Mouse (Mus musculus) CH12F3 (cell line): Measurements from ENCODE around the gene Fzr1.

Source experiments
- in situ Hi-C: fragments of 300-500 bp; cut with MboI; formaldehyde crosslinking; loops from 2 replicates; pipeline ENCODE4 v1.14.3; 2020; ENCODE audit warnings: low sequenced_read_pairs

The Fzr1 gene

DNA sequence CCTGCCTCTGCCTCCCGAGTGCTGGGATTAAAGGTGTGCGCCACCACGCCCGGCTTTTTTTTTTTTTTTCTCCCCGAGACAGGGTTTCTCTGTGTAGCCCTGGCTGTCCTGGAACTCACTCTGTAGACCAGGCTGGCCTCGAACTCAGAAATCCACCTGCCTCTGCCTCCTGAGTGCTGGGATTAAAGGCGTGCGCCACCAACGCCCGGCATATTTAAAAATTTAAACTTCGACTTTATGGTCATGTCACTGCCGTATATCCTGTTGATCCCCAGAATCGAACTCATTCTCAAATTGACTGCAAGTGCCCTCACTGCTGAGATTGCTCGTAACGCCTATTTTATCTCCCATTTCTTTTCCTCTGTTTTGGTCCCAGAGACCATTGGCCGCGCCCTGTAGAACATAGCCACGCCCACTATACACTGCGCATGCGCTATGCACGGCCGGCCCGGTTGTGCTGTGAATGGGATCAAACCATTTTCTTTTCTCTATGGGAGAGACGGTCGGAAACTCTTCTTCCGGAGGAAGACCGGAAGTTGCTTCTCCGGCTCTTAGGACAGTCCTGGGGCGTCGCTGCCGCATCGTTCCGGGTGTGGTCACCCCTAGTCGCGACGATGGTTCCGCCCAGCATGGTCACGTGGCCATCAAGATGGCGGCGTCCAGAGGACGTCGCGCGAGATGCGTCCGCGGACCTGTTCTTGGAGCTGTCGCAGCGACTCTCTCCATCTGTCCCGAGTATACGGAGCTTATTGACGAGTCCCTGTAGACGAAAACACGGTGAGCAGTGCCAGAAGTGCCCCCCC is 5.7 kb upstream of the Fzr1 start, which contains the start of the genes Dohh and Gm48551:
TSS of gene Dohh (plus strand) at position 627 of the 803 bp plus-strand sequence.
TSS of gene Gm48551 (plus strand) at position 665 of the 803 bp plus-strand sequence.
- in situ Hi-C loops = no loop called here

DNA sequence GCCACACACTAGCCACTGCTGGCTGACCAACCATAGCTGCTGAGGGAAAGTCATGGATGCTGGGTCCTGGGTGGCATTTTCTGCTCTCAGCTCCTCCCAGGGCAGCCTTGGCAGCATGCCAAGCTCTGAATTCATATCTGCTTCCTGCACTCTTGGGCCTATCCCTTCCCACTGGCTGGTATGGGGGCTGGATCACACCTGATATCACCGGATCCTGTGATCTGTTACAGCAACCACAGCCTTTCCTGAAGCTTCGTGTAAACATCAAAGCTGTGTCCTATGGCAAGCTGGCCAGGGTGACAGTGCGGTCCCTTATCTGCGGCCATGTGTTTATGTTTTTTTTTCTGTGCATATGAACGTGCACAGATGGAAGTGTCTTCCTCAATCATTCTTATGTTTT is 3.7 kb upstream of the Fzr1 start:
- in situ Hi-C loops = no loop called here

DNA sequence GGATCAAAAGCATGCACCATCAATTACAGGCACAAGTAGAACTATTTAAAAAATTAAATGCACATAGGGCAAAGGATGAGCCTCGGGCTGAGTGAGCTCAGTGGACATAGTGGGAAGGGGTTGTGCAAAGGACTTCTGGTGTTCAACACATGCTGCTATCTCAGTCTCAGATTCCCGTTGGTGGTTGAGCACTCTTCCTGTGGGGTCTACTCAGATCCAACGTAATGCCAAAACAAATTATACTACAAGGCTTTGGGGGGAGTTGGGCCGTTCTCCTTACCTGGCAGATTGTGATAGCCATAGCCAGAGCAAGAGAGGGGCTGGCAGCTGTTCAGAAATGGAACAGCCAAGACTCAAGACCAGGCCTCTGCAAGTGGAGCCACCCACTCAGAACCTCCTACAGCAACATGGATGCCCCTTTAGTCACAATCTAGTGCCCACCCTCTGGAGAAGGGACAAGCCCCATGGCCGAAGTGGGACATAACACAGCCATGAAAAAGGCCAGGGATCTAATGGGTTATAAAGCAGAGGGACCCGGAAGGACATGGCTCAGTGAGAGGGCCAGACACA is 1.6 kb upstream of the Fzr1 start:
- in situ Hi-C loops = no loop called here

DNA sequence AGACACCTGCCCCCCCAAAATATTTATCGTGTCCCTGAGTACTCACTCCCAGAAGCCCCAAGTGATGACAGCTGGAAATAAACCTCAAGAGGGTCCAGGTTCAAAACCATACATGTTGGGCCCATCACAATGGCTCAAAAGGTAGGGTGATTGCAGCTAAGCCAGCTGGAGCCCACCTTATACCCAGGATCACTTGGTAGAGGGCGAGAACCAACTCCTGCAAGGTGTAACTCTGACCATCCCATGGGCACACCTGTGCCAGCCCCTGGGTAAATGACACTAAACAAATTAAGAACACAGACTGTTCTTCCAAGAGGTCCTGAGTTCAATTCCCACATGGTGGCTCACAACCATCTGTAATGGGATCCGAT is 852 bp upstream of the Fzr1 start:
- in situ Hi-C loops = no loop called here

DNA sequence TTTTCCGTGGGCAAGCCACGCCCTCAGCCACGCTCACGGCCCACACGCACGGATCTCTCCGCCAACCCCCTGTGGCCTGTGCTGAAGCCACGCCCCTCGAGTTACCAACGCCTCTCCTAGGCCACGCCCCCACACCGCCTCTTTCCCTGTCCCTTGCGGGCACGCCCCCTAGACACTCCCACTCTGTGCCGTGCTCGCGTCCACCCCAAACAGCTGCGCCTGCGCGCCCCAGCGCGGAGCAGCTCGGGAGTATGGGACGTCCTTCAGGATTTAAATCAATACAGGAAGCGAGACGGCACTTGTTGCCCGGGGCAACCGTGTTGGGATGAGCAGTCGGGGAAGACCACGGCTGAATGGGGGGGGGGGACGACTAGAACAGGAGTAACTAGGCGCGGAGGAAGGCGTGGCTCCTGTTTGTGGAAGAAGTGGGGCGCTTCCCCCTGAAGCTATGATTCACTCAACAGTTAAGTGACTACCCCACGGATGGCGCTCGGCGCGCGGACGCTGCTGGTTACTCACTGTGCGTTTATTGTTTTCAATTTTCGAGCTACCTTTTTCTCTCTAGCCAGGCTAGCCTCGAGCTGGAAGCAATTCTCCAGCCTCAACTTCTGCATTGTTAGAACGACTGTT is 352 bp upstream of the Fzr1 start:
- in situ Hi-C loops = no loop called here

DNA sequence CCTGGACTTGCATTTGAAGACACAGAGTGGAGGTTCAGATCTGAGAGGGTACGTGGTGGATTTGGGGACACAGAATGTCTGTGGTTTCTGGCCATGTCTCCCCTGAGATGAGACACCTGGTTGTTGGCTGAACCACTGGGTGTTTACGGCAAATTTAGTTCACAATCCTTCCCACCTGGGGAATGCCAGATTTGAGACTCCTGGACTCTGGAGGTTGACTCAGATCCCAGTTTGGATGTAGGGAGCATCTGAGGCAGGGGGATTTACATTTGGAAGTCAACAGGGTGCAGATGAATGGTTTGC is 1.0 kb downstream of the Fzr1 start:
- in situ Hi-C loops = no loop called here

DNA sequence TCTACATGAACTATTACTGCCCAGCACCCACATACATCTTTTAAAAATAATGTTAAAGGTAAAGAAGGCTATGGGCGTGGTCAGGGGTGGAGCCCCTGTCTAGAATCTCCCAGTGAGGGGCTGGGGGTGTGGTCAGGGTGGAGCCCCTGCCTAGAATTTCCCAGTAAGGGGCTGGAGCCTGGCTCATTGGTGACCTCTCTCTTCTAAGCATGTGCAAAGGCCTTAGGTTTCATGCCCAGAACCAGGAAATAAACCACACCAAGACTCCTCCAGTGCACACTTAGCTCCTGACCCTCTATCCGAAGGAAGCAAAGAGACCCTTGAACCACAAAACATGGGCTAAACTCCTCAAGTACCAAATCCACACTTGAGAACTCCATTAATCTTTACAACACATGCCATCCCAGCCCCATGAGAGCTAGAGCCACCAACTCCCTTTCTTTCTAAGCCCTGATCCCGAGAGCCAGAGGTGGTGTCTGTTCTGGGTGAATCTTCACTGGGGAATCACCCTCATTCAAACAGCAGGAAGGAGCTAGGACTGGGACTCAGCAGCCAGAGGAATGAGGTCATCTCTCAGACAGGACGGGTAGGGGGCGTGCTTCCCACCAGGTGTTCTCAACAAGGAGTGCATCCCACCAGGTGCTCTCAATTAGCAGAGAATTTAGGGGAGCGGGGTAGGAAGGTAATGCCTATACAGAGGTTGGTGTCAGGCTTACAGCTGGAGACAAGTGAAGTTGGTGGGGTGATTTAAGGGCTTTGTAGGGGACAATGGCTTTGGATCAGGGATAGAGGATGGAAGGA is 1.6 kb downstream of the Fzr1 start:
- in situ Hi-C loops = no loop called here

DNA sequence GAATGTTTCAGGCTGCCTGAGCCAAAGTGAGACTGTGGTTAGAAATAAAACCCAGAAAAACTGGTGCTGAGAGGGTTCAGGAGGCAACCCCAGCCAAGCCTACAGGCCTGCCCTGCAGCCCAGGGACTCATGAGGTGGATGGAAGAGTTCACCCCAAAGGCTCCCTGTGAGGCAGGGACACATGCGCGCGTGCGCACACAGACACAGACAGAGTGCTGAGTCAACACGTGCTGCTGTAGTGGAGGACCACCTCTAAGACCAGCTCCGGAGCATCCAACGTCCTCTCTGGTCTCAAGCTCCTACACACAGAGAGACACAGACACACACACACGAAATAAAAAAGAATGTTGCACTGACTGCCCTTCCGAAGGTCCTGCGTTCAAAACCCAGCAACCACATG is 3.0 kb downstream of the Fzr1 start:
- in situ Hi-C loops = no loop called here

DNA sequence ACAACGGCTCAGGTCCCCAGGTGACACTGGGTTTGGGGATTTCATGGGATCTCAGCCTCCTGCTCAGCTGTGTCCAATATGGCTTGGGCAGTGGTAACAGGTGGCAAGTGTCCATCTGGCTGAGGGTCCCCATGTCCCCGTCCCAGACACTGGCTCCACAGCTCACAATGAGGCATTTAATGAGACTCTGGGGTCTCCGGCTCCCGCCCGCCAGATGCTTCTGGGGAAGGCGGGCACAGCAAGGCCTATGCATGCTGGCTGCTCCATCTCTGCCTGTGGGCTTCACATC is 11.2 kb downstream of the Fzr1 start:
- in situ Hi-C loops = no loop called here

DNA sequence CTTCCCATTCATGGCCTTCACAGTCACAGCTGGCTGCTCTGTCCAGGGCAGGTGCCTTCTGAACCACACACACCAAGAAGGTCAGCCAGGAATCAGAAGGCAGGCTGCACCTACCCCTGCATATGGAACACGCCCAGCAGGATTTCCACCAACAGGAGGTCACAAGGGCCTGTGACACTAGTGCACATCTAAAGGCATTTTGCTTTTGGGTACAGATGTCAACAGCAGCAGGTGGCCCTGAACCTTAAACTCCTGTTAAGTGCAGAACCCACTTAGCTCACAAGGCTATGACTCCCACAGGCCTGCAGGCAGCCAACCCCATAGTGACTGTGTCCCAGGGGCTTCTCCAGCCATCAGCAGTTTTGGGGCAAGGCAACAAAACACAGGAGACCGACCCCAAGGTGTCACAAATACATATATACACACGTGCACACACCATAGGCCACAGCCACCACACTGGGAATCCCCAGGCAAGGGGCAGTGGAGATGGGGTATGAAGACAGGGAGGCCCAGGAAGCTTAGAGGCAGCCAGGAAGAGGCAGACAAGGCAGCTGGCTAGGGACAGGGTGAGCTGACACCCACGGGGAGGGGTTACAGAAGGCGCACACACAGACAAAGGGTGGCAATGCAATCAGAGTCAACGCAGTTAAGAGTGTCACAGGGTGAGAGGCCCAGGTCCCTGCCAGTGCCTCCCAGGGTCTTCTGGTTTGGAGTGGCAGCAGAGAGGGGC is 11.7 kb downstream of the Fzr1 start:
- in situ Hi-C loops = no loop called here

DNA sequence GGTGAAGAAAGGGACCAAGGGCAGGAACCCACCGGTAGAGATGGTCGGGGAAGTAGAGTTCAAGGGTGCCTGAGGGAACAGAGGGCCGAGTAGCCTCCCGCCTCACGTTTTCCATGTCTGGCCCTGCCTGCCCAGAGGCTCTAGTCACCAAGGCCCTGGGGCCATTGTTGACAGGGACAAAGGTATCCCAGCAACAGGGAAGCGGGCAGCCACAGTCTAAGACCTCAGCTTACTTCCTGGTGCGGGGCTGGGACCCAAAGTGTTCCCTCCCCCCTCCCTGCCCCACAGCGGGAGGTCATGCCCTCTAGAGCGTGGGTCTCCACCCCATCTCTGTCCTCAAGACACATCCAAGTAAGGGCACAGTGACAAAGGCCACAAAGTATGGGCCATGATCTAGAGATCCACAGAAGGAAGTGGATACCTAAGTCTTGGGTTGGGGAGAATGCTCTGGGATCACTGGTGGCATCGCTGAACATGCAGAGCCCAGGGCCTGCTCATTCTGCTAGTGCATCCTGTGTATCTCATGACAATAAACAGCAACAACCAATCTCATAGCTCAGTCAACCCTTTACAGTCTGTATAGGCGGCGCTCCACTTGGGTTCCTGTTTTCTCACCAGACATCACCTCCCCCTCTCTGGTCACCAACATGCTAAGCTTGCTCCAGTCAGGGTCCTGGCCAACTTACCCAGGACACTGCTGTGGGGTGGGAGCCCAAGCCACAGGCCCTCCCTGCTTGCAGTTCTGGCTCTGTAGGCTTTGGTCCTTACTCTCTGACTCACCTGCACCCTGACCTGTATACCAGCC is 12.4 kb downstream of the Fzr1 start, which contains the start of gene 4930404N11Rik:
TSS of gene 4930404N11Rik (minus strand) at position 145 of the 805 bp plus-strand sequence.
- in situ Hi-C loops = no loop called here

DNA sequence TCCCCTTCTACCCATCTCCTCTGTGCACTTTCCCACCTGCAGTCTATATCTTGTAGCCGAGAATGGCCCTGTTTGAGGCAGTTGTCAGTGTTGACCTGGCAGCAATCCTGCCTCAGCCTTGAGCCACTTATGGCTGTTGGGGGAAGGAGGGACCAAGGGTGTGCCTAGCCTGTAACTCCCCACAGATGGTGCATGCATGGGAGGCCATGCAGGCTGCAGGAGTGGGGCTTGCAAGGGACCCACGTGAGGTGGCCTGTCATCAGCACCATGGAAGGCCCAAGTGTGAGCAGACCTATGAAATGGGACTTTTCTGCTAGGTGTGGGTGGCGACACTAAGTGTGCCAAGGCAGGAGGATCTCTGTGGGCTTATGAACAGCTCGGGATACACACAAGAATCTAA is 13.2 kb downstream of the Fzr1 start:
- in situ Hi-C loops = no loop called here

DNA sequence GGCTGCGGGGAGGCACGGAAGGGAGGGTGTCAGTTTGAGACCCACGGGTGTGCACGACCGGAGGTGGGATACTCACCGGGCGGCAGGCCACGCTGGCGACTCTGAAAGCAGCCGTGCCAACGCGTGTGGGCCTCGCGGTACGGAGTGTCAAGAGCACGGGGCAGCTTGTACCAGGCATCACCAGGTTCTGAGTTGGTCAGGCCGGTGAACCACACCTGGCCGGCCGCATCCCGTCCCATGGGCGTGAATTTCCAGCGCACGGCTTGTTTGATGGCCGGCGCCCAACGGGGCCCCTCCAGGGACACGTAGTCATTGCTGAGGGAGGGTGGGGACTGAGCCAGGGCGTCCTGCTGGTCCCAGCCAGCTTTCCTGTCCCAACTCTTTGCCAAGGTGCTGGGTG is 13.7 kb downstream of the Fzr1 start:
- in situ Hi-C loops = no loop called here

DNA sequence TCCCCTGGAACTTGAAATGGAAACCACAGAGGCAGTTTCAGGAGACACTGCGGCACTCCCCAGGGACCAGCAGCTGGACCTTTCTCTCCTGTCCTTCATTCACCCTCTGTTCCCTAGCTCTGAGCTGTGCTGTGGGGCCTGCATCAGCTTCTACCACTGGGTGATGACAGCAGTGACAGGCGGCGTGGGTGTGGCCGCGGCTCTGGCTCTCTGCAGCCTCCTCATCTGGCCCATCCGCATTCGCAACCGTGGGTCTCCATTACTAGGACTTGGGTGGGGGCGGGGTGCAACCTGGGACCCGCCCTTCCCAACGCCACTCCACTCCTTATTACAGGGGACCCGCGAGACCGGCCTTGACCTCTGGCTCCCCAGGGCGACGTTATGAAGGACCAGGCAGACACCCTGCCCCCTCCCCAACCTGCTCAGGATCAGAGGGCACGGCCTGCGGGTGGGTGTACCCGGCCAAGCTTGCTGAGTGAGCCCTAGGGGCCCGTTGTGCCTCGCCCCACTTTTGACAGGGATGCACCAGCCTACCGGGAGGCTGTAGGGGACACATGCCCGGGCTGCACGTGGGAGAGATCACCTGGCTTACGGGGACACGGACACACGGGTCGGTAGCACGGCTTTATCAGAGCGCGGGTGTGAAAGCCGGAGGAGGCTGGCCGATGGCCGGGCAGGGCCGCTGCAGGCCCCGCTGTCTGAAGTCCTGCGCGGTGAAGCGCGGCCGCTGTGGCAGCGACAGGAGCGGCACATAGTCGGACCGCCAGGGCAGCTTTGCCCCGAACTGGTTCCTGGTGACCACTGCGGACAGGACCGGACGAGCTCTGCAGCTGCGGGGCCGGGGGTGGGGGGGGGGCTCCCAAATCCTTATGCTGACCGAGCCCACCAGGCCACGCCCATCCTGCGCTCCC is 14.6 kb downstream of the Fzr1 start:
- in situ Hi-C loops = no loop called here

DNA sequence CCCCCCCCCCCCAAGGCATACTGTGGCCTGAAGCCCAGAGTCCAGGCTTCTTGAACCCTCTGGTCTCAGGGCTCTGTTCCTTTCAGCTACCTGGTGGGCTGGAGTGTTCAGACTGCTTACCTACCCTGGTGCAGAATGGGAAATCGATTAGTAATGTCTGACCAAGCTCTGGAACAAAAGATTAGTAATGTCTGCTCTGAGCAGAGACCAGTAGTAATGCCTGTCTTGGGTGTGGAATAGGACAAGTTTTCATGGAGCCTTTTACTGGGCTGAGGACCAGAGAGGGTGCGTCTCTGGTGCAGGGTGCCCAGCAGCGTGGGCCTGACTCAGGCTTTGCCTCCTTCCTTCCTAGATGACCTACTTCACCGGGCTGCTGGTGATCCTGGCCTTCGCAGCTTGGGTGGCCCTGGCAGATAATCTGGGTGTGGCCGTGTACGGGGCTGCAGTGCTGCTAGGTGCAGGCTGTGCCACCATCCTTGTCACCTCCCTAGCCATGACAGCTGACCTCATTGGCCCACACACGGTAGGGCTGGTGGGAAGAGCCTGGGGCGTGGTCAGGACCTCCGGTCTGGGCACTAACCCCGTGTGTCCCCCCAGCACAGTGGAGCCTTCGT is 15.9 kb downstream of the Fzr1 start:
- in situ Hi-C loops = no loop called here

DNA sequence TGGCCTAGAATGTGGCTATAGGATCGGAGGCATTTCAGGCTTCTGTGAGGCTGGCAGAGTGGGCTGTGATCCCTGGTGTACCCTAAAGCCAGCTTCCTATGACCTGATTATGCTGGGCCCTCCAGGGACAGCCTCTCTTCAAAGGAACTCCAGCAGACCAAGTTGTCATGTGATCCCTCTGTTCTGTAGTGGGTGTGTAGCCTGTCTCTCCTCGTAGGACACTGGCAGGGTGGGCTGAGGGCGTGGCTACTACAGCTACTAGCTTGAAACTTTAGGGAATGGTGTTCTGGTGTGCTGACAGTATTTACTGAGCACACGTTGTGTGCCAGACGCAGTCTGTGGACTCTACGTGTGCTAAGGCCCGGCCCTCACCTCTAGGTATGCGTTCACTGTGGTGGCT is 17.6 kb downstream of the Fzr1 start:
- in situ Hi-C loops = no loop called here

DNA sequence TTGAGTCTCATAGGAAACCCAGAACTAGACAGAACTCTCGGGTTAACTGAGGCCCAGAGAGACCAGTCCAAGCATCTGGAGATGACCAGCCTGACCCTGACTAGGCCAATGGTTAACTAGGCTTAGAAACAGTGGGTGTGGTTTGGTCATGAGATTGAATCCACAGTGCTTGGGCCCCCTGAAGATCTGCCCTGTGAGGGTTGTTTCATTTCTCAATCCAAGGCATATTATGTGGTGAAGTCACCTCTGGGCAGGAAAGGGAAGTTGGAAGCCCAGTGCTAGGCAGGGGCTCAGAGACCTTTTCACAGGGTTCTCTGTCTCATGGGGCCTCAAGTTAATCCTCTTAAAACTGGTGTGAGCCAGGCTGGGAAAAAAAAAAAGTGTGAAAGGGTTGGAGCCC is 19.5 kb downstream of the Fzr1 start:
- in situ Hi-C loops = no loop called here

DNA sequence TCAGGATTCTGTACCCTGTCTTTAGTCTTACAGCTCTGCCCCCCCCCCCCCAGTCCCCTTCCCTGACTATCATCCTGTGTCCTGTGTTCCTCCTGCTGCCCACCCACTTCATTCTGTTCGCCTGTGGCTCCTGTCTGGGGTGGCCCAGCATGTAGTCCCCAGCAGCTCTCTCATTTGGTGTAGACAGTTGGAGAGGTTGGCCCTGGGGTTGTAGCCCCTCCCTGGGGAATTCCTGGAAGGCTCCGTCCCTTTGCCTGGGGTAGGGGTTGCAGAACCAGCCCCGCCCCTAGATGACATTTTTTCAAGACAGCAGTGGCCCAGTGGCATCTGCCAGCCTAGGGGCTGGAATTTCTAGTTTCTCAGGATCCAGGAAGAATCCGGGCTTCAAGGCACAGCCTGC is 20.1 kb downstream of the Fzr1 start:
- in situ Hi-C loops = no loop called here
